Mouse (Mus musculus) cerebellum, postnatal 4 days (tissue): ENCODE results near the gene Atg9b.

Source experiments
- DNase-seq, 2 experiments: peaks; one replicate each; pipeline ENCODE4 v3.0.0; 2022; ENCODE audit warnings: low spot score in 2 of 2, mixed read lengths in 1 of 2

The Atg9b gene

DNA sequence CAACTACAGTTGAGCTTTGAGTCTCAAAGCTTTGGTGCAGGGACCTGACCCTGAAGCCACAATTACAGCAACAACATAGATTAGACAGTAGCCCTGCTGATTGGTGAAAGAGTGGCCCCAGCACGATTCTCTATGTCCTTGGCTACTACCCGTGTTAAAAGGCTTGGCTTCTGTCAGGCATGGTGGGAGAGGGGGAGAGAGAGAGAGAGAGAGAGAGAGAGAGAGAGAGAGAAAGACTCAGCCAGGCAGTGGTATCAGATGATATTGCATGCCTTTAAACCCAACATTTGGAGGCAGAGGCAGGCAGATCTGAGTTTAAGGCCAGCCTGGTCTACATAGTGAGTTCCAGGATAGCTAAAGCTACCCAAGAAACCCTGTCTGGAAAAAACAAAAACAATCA lies 10.0 kb downstream of the Atg9b start:
- no peak for DNase-seq

DNA sequence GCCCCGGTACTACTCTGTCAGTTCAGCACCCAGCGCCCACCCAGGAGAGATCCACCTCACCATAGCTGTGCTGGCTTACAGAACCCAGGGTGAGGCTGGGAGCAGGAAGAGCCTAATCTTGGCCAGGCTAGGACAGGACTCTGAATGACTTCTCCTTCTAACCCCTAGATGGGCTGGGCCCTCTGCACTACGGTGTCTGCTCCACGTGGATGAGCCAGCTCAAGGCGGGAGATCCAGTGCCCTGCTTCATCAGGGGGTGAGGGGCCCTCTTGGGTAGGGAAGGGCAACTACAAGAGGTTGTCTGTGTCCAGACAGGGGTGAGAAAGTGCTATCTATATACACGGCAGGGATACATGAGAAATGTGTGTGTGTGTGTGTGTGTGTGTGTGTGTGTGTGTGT lies 10.5 kb downstream of the Atg9b start:
- DNase-seq = no peak

DNA sequence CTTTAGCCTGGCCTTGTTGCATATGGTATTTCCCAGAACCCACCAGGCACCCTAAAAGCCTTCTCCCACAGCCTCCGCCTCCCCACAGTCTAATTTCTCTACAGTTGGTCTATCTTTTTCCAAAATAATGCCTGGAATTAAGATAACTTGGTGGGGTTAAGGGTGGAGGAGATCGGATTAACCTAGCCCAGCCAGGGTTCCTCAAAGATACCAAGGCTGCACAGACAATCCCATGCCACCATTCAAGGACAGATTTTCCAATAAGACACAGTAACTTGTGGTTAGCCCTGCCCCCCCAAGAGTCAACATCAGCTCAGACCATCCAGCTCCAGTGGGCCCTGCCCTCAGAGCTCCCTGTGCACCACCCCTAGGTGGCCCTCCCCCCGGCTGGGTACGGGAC lies 11.4 kb downstream of the Atg9b start:
- no peak for DNase-seq

DNA sequence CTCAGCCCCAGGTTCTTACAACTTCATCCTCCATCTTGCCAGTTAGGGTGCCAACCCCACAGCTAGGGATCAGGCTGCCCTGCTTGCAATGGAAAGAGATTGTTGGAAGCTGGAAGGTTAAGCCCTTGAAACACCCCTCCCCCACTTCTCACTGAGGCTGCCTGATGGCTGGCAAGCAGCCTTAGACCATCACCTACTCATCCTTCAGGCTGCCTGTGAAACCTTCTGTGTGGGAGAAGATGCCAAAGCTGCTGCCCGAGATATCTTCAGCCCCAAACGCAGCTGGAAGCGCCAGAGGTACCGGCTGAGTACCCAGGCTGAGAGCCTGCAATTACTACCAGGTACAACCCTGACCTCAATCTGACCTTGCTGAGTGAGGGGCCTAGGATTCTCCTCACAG lies 12.4 kb downstream of the Atg9b start:
- no peak for DNase-seq

DNA sequence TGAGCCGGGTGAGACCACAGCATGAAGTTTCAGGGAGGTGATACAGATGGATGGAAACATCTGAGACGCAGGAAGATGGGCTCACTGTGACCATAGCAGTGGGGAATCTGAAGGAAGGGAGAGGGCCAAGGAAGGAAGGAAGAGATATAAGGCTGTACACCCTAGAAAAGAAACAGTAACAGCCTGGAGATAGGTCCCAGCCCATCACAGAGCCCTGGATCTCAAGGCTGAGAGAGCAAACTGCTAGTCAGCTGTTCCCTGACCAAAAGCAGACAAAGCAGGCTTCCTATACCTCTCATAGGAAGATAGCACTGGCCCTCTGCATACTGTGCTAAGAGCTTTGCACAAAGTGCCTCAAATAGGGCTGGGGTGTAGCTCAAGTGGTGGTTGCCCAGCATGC lies 13.2 kb downstream of the Atg9b start:
- no peak for DNase-seq

DNA sequence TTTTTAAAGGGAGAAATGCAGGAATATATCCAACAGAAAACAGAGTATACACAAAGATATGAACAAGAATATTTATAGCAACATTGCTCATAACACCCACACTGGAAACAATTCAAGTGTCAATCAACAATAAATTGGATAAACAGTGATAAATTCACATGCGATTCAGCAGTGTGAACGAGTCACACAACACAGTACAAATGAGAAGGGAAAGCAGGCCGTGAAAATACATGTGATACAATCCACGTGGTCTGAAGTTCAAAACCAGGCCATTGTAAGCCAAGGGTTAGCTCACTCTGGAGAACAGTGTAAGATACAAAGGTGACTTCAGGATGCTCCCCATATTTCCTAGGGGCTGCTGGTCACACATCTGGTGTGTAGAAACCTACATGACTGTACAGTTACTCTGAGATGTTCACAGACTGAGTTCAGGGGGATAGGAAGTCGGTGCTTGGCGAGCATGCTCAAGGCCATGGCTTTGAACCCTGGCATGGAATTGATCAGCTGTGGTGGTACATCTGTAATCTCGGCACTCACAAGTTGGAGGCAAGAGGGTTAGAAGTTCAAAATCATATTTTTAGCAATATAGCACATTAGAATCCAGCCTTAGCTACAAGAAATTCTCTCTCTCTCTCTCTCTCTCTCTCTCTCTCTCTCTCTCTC lies 17.1 kb downstream of the Atg9b start:
- no peak for DNase-seq

- DNase-seq = no peak
These were observed 17.7 kb downstream of the Atg9b start for GRCm38 (mm10) chr5:24374216-24374615.

DNA sequence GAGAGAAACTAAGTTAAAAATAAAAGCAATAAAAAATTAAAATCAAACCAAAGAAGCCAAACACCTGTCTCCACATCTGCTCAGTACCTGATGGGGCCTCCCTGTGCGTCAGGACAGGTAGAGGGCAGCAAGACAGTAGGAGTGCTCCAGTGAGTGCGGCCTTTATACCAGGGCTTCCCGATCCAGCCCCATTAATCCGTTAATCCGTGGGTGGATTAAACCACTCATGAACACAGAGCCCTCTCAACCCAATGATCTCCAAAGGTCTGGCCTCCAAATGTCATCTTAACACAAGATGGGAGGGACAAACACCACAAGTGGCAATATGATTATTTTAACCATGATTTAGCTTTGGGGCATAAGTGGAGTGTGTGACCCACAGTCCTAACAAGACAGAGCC lies 18.1 kb downstream of the Atg9b start:
- DNase-seq = no peak

- no peak for DNase-seq
These were observed 22.2 kb downstream of the Atg9b start for GRCm38 (mm10) chr5:24369767-24370166.

- no peak for DNase-seq
These were observed 25.5 kb downstream of the Atg9b start for GRCm38 (mm10) chr5:24366426-24366825.

- DNase-seq = no peak
These were observed 26.4 kb downstream of the Atg9b start for GRCm38 (mm10) chr5:24365528-24365927.

DNA sequence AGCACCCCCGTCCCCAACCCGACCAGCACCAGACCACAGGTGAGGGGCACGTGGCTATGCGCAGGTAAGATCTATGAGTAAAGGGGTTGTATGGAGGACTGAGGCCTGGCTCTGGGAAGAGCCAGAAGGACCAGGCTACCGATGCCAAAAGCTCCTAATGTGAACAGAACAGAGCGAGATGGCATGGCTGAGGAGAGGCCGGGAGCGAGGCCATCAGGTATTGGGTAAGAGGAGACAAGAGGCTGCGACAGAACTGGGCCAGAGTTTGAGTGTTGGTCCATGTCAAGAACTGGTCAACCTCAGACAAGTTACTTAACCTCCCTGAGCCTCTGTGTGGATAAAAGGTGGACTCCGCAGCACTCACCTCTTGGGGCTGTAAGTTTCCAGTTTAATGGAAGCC lies 27.0 kb downstream of the Atg9b start:
- no peak for DNase-seq

DNA sequence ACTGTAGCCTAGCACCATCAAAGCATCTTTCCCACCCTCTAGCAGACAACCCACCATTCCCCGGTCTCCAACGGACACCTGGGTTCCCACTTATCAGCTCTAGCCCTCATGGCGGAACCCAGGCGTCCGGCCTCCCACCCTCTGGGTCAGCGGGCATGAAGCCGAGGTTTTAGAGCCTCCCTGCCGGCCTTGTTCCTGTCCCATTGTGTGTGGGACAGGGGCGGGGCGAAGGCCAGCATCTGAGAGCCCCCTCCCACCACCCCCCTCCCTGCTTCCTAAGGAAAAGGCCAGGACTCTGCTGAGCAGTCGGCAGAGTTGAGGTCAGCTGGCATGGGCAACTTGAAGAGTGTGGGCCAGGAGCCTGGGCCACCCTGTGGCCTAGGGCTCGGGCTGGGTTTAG lies 27.4 kb downstream of the Atg9b start, which contains the start of gene Nos3:
Gene Nos3, plus strand, starts transcription at position 303 of the 400 bp plus-strand sequence.
- DNase-seq = no peak

GRCm38 (mm10) chr5:24364061-24364460 lies 27.9 kb downstream of the Atg9b start:
- DNase-seq = no peak

GRCm38 (mm10) chr5:24363467-24363866 lies 28.5 kb downstream of the Atg9b start:
- no peak for DNase-seq

DNA sequence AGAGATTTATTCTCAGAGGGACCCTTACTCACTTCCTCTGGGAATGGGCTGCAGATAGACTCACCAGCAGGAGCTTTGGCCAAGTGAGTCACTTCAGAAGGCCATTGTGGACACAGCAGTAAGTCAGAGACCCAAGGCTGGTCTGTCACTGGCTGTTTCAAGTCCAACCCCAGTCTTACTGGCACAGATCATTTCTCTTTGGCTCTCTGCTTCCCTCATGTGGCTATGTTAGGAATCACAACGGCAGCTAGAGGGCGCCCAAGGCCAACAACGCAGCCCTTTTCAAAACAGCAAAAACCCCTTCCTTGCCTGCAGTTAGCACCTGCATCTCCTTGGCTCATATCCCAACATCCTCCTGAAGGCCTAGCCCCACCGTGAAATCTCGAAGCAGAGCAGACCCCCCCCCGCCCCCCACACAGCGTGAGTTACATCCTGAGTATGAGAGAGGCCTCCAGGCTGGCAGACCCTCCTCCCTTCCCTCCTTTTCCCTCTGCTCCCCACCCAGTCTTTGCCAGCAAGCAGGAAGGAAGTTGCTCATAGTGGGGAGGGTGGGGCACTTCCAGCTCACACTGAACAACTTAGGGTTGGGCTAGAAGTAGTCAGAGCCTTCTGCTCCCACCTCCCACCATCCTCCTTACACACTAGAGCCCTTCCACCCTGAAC lies 31.0 kb downstream of the Atg9b start:
- DNase-seq = peak; percentile 83 to 90

DNA sequence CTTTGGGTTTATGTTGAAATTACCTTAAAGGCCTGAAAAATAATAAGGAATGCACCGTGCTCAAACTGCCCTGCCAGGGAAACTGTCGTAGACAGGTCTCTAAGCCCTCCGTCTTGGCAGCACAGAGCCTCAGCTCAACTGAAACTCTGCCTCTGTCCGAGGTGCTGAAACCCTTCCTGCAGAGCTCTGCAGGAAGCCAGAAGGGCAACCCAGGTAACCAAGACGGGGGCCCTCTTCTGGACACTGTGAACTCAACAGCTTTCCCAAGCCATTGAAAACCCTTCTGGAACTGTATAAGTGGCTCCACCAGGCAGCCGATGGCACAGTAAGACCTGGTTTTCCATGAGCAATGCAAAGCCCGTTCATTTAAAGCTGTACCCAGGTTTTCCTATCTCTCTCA lies 34.5 kb downstream of the Atg9b start:
- peak in 1 of 2 experiments; percentile 31 for DNase-seq

- DNase-seq = no peak
These were observed 35.2 kb downstream of the Atg9b start for GRCm38 (mm10) chr5:24356764-24357163.

- DNase-seq = no peak
These were observed 38.6 kb downstream of the Atg9b start for GRCm38 (mm10) chr5:24353327-24353726.

DNA sequence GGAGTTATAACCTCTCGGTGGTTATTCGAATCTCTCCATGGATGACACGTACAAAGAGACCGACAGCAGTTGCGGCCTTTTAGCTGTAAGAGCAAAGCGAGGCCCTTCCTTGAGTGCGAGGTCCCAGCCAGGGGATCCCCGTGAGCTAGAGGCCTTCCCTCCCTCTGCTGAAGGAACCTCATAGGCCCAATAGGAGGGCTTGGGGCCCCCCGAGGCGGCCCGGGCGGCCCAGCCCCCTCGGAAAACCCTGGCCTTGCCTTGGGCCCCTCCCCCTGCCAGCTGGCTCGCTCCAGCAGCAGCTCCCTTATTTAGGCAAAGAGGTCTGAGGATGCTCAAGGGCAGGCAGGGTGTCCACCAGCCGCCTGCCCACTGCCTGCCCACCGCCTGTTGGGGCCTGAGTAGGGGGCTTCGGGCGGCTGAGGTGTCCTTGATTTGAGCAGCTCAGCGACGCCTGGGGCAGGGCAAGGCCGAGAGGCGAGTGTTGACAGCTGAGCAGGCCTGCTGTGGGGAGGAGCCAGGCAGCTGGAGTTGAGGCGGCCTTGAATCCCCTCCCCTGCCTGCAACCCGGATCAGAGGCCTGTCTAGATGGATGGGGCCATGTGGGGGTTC lies 39.6 kb downstream of the Atg9b start:
- no peak for DNase-seq

GRCm38 (mm10) chr5:24351701-24352171 lies 40.2 kb downstream of the Atg9b start:
- peak; percentile 79 to 84 for DNase-seq

DNA sequence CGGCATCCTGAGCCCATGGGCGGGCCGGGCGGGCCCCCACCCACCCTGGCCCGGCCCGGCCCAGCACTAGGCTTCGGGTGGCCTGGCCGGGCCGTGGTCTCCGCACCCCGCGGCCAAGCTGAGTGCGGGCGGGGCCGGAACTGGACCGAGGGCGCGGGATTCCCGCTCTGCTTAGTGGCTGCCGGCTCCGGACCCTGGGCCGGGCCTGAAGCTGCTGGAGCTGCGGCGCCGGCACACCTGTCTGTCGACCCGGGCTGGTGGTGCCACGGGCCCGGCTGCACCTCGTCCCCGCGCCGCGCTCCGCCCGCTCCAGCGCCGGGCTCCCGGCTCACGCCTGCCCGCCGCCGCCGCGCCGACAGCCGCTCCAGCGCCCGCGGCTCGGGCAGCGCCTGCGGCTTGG lies 40.7 kb downstream of the Atg9b start, which contains the start of gene Kcnh2:
Gene Kcnh2, minus strand, starts transcription at position 327 of the 400 bp plus-strand sequence.
- no peak for DNase-seq
